Mouse (Mus musculus) CH12F3 (cell line): ENCODE measurements around the gene Gm10644.

Experiments used
- in situ Hi-C: fragments of 300-500 bp; cut with MboI; formaldehyde crosslinking; loops from 2 replicates; pipeline ENCODE4 v1.14.3; 2020; ENCODE audit warnings: low sequenced_read_pairs

Gene Gm10644

DNA sequence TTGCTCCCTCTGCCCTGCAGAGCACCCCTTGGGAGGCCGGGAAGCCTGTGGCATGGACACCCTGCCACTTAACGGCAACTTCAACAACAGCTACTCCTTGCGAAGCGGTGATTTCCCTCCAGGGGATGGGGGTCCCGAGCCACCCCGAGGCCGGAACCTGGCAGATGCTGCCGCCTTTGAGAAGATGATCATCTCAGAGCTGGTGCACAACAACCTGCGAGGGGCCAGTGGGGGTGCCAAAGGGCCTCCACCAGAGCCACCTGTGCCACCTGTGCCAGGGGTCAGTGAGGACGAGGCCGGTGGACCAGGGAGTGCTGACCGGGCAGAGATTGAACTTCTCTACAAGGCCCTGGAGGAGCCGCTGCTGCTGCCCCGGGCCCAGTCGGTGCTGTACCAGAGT is 16.7 kb downstream of the Gm10644 start:
- in situ Hi-C loops = no loop called here

DNA sequence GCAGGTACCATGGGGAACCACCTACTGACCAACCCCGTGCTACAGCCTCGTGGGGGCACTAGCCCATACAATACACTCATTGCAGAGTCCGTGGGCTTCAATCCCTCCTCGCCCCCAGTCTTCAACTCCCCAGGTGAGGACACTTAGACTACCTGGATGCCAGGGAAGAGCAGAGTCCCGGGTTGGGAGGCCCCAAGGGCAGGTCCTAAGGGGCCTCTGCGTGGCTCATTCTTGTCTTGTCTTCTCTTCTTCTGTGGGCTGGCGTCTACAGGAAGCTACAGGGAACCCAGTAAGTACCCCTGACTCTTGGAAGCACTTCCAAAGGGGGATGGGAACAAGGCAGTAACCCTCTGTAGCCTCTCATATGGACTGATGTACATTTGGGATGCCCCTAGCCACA is 17.4 kb downstream of the Gm10644 start:
- in situ Hi-C loops = no loop called here

DNA sequence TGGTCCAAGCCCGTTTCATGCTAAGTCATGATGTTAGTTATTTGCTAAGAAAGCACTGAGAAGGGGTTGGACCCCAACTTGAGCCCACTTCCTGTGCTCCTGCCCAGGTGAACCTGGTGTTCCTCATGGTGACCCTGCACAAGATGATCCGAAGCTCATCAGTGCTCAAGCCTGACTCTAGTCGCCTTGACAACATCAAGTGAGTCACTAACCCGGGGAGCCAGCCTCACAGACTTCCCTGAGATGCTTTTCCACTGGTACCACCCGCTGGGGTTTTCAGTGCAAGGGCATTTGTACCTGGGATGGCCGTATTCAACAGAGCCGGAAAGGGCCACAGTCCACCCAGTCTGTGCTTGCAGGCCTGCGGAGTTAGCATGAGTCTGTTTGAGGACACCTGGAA is 19.6 kb downstream of the Gm10644 start:
- in situ Hi-C loops = no loop called here

DNA sequence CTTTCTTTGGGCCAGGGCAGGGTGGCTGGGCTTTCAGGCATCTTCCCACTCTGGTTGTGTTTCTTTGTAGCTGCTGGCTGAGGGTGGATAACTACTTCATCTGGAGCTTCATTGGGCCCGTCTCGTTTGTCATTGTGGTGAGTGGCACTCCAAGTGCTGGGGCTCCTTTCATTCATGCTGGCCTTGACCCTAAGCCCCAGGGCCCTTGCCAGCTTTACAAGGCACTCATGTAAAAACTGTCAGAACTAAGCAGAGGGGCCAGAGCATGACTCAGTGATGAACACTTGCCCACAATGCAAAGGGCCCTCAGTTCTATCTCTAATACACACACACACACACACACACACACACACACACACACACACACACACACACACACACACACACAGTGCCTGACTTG is 20.0 kb downstream of the Gm10644 start:
- in situ Hi-C loops = no loop called here

DNA sequence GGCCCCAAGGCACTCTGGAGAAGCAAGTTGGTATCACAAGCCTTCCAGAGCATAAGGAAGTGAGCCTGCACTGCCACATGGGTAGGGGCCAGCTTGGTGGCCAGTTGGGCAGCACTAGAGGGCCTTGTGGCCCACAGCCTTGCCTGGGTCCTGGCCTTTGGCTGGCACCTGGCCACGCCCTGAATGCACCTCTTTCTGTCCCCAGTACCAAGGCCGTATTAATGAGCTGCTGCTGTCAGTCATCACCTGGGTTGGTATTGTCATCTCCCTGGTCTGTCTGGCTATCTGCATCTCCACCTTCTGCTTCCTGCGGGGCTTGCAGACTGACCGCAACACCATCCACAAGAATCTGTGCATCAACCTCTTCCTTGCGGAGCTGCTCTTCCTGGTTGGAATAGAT is 20.8 kb downstream of the Gm10644 start:
- in situ Hi-C loops = no loop called here

DNA sequence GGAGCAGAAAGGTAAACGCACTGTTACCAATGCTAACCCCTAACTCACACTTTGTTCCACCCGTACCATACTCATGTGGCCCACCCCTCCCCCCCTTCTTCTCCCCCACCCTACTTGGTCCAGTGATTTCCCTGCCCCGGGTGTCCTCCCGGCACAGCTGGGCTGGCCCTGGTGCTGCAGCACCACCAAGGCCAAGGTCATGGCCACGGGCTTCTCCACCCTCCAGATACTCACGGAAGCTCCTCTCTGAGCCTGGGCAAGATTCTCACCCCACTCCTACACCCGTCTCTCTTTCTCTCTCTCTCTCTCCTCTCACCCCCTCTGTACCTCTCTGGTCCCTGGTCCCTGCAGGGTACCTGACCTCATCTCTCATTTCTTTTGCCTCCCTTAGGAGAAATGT is 28.7 kb downstream of the Gm10644 start:
- in situ Hi-C loops = no loop called here

DNA sequence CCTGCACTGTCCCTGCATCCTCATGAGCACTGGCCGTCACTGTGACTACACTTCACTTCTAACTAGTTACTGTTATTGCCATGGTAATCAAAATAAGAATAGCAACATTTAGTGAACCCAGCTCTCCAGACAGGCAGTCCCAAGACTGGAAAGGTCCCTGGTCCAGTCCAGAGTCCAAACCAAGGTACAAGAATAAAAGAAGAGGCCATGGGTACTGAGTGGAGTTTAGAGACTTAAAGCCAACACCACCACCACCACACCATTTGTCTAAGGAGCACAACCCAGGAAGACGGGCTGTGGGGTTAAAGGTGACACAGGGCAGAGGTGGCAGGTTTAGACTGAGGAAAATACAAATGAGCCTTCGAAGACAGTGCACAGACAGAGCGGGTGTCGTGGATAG is 30.4 kb downstream of the Gm10644 start:
- in situ Hi-C loops = no loop called here

DNA sequence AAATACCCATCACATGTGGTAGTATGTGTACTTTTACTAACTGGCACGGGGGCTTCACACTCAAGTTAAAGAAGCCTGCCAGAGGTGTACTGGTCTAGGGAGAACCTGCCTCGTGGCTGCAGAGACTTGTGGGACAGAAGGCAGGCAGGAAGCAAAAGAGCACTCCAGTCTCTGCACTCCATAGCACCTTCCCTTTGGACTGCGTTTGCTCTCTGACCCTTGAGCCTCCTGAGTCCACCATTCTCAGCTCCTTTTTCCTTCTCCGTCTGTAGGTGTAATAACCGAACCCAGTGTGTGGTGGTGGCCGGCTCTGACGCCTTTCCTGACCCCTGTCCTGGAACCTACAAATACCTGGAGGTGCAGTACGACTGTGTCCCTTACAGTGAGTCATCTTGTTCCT is 32.3 kb downstream of the Gm10644 start:
- in situ Hi-C loops = no loop called here

DNA sequence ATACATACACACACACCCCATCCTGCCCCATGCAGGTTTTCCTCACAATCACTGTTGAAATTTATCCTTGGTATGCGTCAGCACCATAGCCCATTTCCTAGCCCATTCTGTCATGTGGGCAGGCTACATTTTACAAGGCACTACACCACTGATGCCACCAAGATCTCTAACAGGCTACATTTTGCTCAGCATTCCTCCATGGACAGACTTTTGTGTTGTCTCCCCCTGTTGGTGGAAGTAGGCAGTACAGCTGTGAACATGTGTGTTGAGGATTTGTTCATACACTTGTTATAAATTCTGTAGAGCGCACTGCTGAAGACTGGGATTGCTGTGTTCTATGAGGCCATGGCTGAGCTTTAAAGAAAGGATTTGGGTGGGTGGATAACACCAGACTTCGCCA is 33.4 kb downstream of the Gm10644 start:
- in situ Hi-C loops = no loop called here

DNA sequence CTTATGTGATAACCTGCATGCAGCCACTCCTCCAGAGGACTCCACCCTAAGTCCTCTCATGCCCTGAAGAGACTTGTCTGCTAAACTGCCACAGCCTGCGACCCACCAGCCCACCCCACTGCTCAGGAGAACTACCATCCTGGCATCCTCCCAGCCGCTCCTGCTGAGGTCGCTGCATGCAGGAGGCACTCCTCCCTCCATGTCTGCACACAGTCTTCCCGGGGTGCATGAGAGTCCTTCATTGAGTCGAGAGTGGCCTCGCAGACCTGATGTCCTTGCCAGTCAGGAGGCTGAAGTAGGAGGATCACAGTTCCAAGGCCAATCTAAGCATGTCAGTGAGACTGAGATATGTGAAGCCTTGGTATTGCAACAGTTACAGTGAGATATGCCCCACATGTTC is 37.4 kb downstream of the Gm10644 start:
- in situ Hi-C loops = no loop called here

DNA sequence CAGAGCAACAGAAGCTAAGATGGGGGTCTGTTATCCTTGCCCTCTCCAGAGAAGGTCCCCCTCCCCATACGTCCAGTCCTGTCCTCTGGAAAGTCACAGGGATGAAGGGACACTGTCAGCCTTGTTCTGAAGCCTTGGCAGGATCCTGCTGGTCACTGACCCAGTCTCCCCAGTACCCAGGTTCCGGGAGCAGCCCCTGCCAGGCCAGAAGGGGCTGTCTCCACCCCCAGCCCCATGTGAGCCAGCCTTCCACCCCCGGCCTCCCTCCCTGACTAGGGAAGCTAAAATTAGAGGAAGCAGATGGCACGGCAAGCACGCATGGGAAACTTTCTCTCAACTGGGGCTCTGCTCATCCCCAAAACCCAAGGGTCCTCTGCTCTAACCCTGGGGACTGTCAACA is 39.0 kb downstream of the Gm10644 start:
- in situ Hi-C loops = no loop called here

DNA sequence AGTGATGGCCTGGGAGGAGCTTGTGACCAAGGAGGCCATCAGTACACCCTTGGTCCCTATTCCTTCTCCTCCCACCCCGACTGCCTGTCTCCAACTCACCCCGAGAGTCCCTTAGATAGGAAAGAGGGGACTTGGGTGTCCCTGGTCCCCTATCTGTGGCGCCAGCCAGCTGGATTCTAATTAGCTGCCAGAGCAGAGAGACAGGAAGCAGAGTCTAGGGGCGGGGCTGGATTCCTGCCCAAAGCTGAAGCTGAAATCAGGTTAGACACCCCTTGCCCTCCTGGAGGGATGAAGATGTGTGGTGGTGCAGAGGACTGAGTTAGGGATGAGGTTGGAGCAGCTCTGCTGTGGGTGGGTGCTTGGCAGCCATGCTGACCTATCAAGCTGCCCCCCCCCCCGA is 40.1 kb downstream of the Gm10644 start:
- in situ Hi-C loops = no loop called here

DNA sequence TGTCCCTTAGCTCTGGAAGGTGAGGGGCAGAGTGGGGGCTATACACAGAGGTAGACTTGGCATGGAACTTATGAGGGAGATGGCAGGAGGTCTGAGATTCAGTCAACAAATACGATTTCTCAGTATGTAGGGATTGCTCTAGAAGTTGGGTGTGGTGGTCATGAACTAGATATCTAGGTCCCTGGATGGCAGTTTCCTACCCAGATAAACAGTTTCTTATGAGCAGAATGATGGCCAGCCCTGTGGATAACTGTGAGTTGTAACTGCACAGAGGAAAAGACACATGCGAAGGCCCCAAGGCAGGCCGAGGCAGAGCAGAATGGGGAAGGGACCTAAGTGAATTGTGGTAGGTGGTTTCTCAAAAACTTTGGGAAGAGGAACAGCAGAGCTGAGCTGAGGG is 40.8 kb downstream of the Gm10644 start:
- in situ Hi-C loops = no loop called here

DNA sequence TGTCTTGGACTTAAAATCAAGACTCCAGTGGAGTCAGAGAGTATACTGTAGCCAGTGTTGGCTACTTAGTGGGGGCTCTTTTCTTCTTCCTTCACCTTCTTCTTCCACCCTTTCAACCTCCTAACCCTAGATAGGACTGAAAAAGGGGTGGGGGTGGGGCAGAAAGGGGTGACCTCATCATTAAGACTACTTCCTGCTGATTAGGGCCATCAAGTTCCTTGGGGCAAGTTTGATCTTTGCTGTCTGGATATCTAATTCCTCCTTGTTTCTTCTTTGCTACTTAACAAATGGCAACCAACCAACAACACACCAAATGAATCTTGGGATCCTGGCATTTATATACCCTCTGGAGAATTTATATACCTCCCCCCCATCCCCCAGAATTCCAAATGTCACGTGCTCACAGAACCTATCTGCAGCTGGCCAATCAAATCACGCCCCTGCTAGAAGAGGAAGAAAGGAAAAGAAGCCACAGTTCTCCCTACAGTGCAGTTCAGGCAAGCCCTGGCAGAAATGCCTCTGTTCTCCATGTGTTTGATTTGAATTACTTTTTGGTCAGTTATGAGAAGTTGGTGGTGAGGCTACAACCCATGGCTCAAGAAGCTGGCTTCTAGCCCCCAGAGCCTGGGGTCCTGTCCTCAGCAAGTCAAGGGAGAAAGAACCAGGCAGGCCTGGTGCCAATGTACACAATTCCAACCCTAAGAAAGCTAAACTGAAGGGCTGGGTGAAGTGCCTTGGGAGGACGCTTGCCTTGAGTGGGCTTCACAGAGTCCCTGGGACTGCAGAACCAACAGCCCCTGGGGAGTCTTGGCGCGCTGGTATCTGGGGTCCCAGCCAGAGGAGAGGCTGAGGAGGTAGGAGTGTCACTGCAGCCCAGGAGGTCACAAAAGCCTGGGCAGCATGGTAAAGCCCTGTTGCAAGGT is 42.9 kb downstream of the Gm10644 start:
- in situ Hi-C loops = no loop called here

DNA sequence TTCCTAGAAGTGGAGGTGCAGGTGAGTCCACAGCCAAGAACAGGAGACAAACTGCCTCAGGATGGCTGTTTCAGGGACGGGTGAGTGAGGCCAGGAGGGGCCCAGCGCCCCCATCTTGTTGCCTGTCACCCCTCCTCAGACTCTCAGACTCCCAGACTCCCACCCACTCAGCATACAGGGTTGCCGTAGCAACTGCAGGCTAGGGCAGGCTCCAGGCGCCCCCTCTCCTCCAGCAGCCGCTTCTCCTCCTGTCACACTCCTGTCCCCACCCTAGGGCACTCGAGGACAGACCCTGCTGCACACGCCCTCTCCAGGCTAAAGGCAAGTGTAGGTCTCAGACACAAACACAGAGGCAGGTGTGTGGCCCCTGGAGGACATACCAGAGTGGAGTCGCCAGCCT is 45.7 kb downstream of the Gm10644 start:
- in situ Hi-C loops = no loop called here

DNA sequence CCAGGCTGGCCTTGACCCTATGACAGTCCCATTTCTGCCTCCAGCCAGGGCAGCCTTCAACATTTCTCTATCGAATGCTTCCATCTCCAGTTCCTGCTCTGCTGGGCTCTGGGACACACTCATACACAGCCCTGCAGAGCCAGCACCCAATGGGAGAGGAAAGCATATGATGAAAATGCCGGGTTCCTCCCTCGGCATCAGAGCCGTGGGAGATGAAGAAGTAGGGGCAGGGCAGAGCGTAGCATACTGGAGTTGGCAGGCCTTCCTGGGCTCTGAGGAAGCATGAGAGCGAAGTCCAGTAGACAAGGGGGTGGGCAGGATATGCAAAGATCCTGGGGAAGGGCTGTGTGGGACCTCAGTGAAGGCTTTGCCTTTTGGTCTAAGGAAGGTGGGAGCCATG is 46.4 kb downstream of the Gm10644 start:
- in situ Hi-C loops = no loop called here

DNA sequence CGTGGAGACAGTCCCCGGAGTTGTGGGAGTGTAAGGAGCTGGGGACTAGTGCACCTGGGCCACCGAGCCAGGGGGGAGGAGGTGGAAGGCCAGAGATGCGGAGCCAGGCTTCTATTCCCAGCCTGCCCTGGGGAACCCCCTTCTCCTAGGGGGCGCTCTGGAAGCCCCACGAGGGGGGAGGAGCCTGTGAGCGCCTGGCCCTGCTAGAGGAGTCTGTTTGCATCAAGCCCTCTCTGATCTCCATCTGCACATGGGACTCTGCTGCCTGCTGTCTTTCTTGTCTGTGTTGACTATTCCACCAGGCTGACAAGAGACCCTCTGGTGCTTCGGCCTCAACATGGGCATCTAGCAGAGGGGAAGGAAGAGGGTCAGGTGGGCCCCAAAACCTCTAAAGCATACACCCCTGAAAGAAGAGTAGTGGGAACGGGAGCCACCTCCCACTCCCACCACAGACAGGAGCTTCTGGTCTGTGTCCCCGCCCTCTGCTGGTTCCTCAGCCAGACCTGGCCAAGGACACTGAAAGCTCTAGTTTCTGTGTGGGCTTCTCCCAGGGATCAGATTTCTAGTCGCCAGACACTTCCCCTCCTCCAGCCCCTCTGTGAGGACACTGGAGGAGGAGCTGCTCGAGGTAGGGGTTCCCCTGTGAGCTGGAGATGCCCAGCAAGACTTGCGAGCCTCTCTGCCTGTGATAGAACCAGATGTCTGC is 51.9 kb downstream of the Gm10644 start:
- in situ Hi-C loops = no loop called here

DNA sequence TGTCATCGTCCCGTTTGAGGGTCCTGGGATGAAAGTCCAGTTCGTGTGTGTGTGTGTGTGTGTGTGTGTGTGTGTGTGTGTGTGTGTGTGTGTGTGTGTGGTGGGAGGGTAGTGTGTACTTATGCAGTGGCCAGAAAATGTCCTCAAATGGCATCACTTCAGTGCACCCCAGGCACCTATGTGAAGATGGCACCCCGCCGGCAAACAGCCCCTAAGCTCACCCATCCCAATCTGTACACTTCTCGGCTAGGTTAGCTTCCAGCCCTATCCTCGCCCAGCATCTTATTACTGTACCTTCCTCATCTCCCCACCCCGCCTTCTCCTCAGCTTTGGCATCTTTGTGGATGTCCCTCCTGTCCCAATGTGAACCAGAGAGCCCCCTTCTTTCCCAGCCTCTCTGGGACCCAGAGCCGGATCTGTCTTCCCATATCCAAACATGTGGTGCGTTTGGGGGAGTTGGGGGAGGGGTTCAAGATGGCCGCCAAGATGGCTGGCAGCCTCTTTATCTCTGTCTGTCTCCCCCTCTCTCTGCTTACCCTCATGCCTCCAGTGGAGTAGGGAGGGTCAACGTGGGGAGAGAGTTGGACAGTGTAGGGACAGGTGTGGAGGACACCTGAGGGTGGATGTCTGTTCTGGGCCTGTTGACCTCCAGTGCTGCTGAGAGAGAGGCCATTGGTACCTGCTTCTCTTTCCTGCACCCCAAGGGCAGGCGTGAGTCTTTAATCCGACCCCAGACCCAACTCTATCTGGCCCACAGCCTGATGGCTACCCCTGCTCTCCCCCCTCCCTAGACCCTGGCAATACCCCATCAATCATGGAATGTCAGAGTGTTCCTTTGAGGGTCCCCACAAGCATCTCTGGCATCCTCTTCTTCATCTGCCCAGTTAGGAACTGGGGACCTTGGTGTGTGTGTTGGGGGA is 53.2 kb downstream of the Gm10644 start:
- in situ Hi-C loops = no loop called here

DNA sequence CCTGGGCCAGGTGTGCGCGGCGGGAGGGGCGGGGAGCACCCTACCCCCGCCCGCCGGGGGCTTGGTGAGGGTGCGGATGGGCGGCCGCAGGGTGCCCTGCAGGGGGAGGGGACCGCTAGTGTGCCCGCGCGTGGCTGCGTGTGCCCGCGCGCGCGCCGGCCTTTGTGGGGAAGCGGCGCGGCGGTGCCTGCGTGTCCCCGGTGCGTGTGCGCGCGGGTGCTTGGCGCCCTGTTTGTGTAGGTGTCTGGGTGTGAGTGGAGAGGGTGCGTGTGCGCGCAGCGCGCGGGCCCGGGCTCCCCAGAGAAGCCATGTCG is 54.1 kb downstream of the Gm10644 start:
- in situ Hi-C loops = no loop called here

DNA sequence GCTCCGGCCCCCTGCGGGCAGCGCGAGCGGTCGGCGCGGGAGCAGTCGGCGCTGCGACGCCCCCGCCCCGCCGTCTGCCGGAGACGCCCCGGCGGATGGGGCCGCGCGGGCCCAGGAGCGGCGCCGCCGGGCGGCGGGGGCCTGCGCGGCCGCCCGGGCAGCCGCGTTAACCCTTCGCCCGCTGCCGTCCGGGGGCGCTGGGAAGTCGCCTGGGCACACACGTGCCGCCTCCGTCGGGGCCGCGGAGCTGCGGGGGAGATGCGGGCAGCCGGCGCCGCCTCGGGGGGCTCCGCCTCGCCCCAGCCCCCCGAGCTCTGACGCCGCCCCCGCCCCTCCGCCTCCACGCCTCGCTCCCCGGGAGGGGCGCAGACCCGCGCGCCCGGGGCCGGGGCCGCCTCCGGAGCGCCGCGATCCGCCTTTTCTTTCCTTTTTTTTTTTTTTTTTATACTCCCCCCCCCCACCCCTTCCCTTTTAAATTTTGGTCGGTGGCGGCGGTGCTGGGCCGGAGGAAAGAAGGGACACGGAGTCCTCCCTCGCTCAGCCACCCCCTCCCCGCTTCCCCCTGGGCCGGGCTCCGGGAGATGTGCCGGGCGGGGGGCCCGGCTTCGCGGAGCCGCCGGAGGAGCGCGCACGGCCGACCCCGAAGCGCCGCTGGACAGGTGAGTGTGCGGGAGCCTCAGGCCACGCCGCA is 54.6 kb downstream of the Gm10644 start:
- in situ Hi-C loops = no loop called here
